Mouse (Mus musculus) spleen, adult 2 months (tissue): Measurements from ENCODE around the gene Frs3. TPM values are rescaled to one million over a fixed set of nuclear protein-coding genes. Genes with fewer than 3 reads are reported as not detected.

Experiments
- DNase-seq, 2 experiments: peaks; one replicate each; pipeline versions ENCODE4 v3.0.0 to v3.0.0-alpha.2; 2012 to 2021; ENCODE audit warnings: low spot score in 2 of 2, low read depth in 1 of 2
- H3K27ac ChIP-seq: fragments of 200-500 bp; 2 replicates; pipeline ENCODE4 v1.5.1; 2012; ENCODE audit warnings: low read length, inconsistent platforms; ENCODE audit not compliant: insufficient read depth
- H3K27me3 ChIP-seq: fragments of 200-500 bp; 2 replicates; pipeline ENCODE4 v1.6.1; 2012; ENCODE audit warnings: mild to moderate bottlenecking, moderate library complexity, low read length, inconsistent platforms; ENCODE audit not compliant: control insufficient read depth, insufficient read depth
- H3K36me3 ChIP-seq: fragments of 200-500 bp; 2 replicates; pipeline ENCODE4 v1.6.1; 2012; ENCODE audit warnings: mild to moderate bottlenecking, low read length, inconsistent platforms; ENCODE audit not compliant: control insufficient read depth, insufficient read depth
- H3K4me1 ChIP-seq: fragments of 200-500 bp; 2 replicates; pipeline ENCODE4 v1.6.1; 2011; ENCODE audit warnings: inconsistent platforms; ENCODE audit not compliant: control insufficient read depth, insufficient read depth, insufficient read length
- H3K4me3 ChIP-seq: fragments of 200-500 bp; 2 replicates; pipeline ENCODE4 v1.5.1; 2011; ENCODE audit warnings: mild to moderate bottlenecking, inconsistent platforms; ENCODE audit not compliant: insufficient read depth, insufficient read length; ENCODE audit errors: extremely low read depth
- CTCF ChIP-seq: fragments of 200-500 bp; IDR thresholded peaks from 2 replicates; pipeline ENCODE4 v1.5.1; 2011; ENCODE audit warnings: mild to moderate bottlenecking, inconsistent platforms; ENCODE audit not compliant: insufficient read depth, insufficient read length, insufficient replicate concordance; ENCODE audit errors: extremely low read depth
- POLR2A ChIP-seq: fragments of 200-500 bp; IDR thresholded peaks from 2 replicates; pipeline ENCODE4 v1.6.1; 2011; ENCODE audit warnings: low read depth, low read length, inconsistent platforms
- WGBS: fragments of 180-500 bp; shearing (Covaris S2); methylation state at CpG from one replicate; pipeline ENCODE4 v1.1.7; 2018; 5-methylcytosine and 5-hydroxymethylcytosine counted together
- polyA plus RNA-seq: library from polyadenylated mRNA; depleted of rRNA; stranded (reverse); fragments of >200 nt; gene quantifications from 2 replicates; pipeline ENCODE4 v1.2.3, GENCODE M21; 2012

The Frs3 gene
- polyA plus RNA-seq, 1 experiment: 4.7 TPM

DNA sequence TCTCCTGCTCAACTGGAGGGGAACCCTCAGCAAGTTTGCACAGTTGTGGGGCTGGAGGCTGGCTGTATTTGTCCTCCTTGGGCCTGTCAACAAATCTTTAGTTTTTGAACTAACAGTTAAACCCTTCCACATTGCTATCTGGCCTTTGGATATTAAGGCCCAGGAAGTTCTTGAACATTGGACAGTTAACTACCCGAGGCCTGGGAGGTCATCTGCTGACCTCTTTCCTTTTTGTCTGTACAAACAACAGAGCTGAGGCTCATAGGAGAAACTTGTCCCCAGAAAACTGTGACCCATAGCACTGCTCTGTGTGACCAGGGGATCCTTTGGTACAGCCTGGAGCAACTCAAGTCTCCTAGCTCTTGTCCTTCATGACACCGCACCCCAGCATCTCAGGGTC, 10.2 kb downstream of the Frs3 start:
- no peak overlapping the region for H3K4me3 ChIP-seq
- no peak for DNase-seq
- no peaks in the 10 kb centered on the region for H3K4me1 ChIP-seq
- H3K36me3 ChIP-seq: no peaks in the 10 kb centered on the region
- 86% methylated on average over 2 of the region's 2 CpGs for WGBS
- TF ChIP-seq CTCF: no peak
- H3K27ac ChIP-seq: no peak overlapping the region
- H3K27me3 ChIP-seq: peaks cover 3% of the 10 kb centered on the region; the same call in 1 of the 2 replicates

- DNase-seq: no peak
- TF ChIP-seq POLR2A (no peak), CTCF (no peak)
- Histone ChIP-seq H3K4me3 (no peak overlapping the region), H3K27ac (no peak overlapping the region), H3K4me1 (no peaks in the 10 kb centered on the region), H3K27me3 (no peaks in the 10 kb centered on the region), H3K36me3 (no peaks in the 10 kb centered on the region)
- 91% methylated on average over 9 of the region's 9 CpGs for WGBS
These were observed 13.0 kb downstream of the Frs3 start for GRCm38 (mm10) chr17:47701793-47702192.

DNA sequence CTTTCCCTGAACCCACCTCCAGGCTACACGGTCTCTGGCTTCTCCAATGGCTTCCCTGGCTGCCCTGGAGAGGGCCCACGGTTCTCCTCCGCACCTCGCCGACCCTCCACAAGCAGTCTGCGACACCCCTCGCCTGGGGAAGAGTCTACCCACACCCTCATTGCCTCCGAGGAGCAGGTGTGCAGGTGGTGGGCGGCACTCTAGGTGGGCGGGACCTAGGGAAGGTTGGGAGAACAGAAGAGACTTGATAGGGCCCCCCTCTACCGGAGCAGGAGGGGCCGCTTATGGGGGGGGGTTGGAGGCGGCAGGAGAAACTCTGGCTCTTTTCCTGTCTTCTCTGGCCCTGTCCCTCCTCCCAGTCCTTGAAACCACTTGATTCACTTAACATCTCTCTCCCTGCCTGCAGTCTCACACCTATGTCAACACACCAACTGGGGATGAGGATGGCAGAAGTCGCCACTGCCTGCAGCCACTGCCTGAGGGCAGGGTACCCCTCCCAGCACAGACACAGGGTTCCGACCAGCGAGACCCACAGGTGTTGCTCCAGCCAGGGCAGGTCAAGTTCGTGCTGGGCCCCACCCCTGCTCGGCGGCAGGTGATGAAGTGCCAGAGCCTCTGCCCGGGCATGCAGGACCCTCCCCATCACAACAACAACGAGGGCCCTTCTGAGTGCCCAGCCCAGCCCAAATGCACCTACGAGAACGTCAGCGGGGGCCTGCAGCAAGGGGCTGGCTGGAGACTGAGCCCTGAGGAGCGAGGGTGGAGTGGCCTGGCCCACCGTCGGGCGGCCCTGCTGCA, 13.9 kb downstream of the Frs3 start:
- Histone ChIP-seq H3K4me3 (no peak overlapping the region), H3K36me3 (no peaks in the 10 kb centered on the region), H3K27me3 (no peaks in the 10 kb centered on the region), H3K27ac (no peak overlapping the region), H3K4me1 (no peaks in the 10 kb centered on the region)
- TF ChIP-seq POLR2A (no peak), CTCF (no peak)
- WGBS: 87% methylated on average over 28 of the region's 28 CpGs
- DNase-seq: no peak

DNA sequence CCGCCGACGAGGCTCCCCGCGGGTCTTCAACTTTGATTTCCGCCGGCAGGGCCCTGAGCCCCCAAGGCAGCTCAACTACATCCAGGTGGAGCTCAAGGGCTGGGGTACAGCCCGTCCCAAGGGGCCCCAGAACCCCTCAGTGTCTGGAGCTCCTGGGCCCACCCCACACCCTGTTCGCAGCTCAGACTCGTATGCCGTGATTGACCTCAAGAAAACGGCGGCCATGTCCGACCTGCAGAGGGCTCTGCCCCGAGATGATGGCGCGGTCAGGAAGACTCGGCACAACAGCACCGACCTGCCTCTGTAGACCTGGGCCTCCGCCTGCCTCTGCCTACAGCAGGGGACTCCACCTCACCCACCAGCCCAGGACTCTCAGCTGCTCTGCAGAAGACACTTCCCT, 14.7 kb downstream of the Frs3 start:
- Histone ChIP-seq H3K27me3 (no peaks in the 10 kb centered on the region), H3K36me3 (no peaks in the 10 kb centered on the region), H3K4me3 (no peak overlapping the region), H3K4me1 (no peaks in the 10 kb centered on the region), H3K27ac (no peak overlapping the region)
- TF ChIP-seq POLR2A: no peak
- TF ChIP-seq CTCF: no peak
- WGBS: 69% methylated on average over 20 of the region's 20 CpGs
- no peak for DNase-seq

DNA sequence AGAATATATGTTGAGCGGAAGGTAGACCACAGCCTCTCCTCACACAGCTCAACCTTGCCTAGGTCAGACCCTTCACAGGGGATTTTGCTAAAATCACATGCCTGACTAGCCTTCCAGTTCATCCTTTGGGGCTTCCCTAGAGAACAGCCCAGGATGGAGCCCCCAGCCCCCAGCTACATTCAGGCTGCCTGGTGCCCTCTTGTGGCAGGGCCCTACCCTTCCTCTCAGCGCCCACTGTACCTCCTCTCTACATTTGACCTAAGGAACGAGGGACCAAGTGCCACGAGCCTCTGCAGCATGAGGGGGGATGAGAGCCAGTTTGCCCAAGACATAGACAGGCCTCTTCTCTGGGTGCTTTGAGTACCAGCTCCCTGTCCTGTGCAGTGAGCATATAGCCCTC, 15.9 kb downstream of the Frs3 start:
- Histone ChIP-seq H3K4me3 (no peak overlapping the region), H3K36me3 (no peaks in the 10 kb centered on the region), H3K4me1 (no peaks in the 10 kb centered on the region), H3K27ac (no peak overlapping the region), H3K27me3 (no peaks in the 10 kb centered on the region)
- DNase-seq: no peak
- 78% methylated on average over 4 of the region's 4 CpGs for WGBS
- TF ChIP-seq CTCF: no peak
- TF ChIP-seq POLR2A: no peak

GRCm38 (mm10) chr17:47706196-47706595, 17.4 kb downstream of the Frs3 start:
- Histone ChIP-seq H3K36me3 (no peaks in the 10 kb centered on the region), H3K27ac (no peak overlapping the region), H3K4me1 (no peaks in the 10 kb centered on the region), H3K4me3 (no peak overlapping the region), H3K27me3 (no peaks in the 10 kb centered on the region)
- DNase-seq: no peak
- WGBS: 96% methylated on average over 1 of the region's 1 CpGs
- TF ChIP-seq POLR2A (no peak), CTCF (no peak)

DNA sequence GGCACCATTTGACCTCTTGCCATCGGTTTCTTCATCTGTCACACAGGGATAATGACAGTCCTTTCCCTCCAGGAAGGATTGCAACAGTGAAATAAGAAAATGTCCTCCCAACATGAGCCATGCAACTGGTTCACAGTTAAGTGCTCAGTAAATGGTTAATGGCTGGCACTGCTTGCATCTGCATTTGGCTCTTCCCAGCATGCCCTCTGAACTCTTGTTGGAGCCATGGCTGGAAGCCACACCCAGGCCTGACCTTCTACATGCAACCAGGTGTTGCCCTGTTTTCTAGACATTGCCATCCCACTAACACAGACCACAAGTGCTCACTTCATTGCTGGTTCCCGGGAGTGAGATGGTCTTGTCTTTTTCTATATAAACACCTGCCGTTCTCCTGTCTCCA, 19.1 kb downstream of the Frs3 start:
- Histone ChIP-seq H3K36me3 (no peaks in the 10 kb centered on the region), H3K27ac (no peak overlapping the region), H3K27me3 (no peaks in the 10 kb centered on the region), H3K4me1 (no peaks in the 10 kb centered on the region), H3K4me3 (no peak overlapping the region)
- 87% methylated on average over 3 of the region's 3 CpGs for WGBS
- no peak for DNase-seq
- no peak for TF ChIP-seq POLR2A
- no peak for TF ChIP-seq CTCF
